Mouse (Mus musculus) MN1 (cell line): ENCODE measurements around the gene Cd81.

Experiments
- DNase-seq: peaks from one replicate; pipeline ENCODE4 v3.0.0-alpha.2; 2016; ENCODE audit warnings: low spot score

Cd81 gene

GRCm38 (mm10) chr7:143070506-143071070, 18.0 kb downstream of the Cd81 start:
- DNase-seq: no peak

GRCm38 (mm10) chr7:143072605-143073004, 20.1 kb downstream of the Cd81 start:
- DNase-seq: no peak

DNA sequence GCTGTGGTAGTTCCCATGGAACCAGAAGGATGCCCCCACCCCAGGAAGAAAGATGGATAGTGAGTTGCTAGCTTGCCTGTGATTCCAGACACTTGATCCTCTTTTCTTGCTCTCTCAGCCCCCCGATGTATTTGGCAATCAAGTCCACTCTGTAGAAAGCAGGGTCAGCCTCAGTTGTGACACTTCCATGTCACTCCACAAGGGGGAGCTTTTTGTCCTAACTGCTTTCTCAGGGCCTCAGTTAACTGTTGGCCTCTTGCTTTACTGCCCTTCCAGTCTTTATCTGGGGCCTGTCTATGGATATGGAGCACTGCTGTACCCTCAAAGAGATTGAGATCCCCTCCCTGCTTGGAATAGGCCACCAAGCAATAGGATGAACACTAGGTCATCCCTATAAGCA, 20.5 kb downstream of the Cd81 start:
- no peak for DNase-seq

DNA sequence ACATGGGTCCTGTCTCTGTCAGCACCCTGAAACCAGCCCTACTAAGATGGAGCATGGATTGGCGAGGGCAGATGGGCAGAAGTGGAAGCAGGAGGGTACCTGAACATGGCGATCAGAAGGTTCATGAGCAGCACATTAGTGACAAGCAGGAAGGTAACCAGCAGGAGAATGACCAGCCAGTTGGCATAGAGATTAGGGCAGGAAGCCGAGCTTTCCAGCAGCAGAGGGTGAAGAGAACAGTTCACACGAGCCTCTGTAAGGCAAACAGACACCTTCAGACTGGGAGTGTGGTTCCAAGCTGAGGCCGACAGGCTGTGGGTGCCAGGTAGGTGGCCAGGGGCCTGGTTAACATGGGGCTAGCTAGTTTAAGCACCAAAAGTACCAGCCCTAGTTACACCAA, 22.9 kb downstream of the Cd81 start:
- DNase-seq: no peak

- DNase-seq: no peak
Measured at GRCm38 (mm10) chr7:143077351-143077750, 24.8 kb downstream of the Cd81 start.

- peak; percentile 23 for DNase-seq
Measured at GRCm38 (mm10) chr7:143082024-143082423, 29.5 kb downstream of the Cd81 start.

DNA sequence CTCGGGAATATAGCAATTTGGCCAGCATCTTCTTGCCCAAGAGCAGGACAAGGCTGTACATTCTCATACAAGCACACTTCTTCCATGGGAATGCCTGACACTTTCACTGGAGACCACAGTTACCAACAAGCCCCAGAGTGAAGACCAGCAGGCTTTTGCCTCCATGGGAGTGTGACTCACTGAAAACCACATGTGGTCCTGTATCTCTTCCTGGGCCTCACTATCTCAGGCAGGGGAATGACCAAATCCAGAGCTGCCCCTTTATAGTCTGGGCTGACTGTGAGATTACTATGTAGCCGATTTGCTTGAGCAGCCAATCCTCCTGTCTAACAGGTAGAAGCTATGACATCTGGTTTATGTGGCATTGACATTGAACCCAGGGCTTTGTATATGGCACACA, 31.2 kb downstream of the Cd81 start:
- no peak for DNase-seq

DNA sequence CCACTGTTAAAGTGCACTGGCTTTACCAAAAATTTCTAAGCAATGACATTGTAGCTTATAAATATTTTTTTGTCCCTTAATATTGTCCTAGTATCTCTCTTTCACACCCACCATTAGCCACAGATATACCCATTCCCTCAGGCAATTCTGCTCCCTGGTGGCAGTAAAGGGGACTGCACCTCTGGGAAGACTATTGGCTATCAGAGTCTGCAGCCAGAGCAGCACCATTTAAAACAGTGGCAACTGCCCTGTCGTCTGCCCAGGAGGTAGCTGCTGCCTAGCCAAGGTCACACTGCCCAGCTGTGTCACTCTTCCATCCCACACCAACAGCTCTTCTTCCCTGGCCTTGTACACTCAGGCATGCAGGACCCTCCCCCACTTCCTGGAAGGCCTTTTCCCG, 33.8 kb downstream of the Cd81 start:
- peak; percentile 74 for DNase-seq

- DNase-seq: peak; percentile 82
Measured at GRCm38 (mm10) chr7:143087070-143087579, 34.6 kb downstream of the Cd81 start.

DNA sequence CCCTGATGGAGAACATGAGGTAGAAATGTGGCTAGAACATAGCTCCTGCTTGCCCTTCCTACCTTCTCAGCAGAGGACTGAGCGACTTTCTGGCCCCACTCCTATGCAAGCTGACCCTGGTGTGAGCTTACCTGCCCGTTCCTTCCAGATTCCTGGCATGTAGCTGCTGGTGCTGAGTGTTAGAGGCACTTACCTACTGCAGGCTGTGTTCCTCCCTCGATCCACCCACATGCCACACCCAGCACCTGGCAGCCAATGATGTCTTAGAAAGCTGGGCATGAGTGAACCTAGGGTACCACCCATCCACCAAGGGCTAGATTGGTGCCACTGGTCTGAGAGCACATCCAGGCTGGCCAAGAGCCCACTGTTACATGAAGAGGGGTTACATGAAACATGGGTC, 41.3 kb downstream of the Cd81 start:
- DNase-seq: no peak

DNA sequence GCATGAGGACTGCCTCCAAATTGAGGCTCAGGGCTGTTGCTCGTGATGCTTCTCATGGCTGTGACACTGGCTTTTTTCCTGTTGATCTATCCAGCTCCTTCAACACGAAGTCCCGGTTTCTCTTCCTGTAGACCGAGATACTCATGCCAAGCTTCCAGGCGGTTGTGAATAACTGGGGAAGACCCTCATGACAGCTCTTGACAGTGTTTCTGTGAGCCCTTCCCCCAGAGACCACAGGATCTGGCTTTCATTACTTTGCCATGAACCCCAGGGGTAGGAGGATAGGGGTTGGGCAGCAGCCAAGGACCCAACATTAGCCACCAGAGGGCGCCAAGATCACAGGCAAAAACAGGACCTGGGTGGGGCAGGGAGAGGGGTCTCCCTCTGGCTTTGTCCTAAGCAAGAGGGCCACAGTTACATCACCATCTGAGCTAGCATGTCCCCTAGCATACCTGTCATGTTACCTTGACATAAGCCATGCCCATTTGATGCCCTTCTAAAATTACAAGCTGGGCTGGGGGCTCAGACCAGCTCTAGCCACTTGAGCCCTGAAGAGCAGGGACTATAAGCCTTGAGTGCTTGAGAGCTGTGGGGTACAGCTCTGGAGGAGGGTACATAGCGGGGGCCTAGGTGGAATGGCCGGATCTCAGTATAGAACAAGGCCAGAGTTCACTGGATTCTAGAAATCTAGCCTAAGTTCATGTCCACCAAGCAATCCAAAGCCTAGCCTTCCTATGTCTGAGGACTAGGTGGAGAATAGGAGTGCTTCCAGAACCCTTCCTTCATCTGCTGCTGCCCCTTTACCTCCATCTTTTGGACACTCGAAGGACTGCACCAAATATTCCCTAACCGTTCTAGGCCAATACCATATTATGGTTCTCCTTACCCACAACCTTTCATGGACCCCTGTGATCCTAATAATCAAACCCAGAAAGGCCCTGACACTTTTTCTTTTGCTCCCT, 42.3 kb downstream of the Cd81 start, which contains the start of gene Trpm5:
Gene Trpm5, minus strand, starts transcription at position 51 of the 962 bp plus-strand sequence.
- peak; percentile 61 for DNase-seq

DNA sequence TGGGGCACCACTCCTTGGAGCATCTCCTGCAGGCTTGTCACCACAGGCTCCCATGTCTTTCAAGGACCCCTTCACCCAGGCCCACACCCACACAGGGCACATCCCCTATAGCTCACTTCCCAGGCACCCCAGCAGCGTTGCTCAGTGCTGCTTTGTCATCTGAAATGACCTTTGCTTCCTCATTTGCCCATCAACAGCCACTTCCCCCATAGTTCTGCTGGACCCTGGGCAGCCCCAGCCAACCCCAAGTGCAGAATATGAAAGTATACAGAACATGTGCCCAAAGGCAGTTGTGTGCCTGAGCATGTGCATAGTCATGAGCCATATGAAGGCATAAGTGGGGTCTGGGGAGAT, 43.0 kb downstream of the Cd81 start:
- DNase-seq: no peak

DNA sequence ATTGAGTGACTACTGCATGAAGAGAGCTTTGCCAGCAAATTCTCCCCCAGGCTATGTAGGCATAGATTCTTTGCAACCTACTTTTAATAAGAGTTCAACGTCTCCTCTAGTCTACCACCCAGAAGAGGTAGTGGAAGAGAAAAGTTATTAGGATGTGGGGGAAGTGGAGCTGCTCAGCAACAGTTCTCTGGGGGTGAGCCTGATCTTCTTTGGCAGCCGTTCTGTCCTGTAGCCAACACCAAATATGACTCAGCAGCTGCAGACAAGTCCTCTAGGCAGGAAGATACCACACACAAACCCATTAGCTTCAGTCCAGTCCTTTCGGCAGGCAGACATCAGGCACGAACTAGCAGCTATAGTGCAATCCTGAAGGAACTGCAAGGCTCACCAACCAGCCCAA, 48.2 kb downstream of the Cd81 start:
- DNase-seq: no peak

DNA sequence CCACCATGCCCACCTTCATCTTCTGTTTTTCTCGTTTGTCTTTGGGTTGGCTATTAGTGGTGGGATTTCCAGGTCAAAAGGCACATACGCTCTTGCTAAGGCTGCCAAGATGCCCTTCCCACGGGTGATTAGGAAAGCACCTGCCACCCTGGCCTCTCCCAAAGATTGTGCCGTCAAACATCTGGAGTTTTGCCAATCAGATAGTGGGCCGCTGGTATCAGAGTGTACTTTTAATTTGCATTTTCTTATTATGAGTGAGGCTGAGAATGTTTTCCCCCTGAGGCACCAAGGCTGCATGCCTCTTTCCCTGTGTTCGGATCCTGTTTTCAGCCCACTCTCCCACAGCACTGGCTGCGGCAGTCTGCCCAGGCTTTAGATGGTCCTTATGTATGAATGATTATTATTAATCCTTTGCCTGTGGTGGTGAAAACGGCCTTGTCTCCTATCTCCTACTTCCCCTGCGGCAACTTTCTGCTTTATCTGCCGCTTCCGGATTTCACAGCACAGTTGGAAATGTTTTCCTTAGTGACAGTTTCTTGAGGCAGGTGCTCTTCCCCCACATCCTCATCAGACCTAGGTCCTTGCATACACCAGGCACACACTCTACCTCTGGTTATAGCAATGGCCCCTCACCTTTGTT, 52.8 kb downstream of the Cd81 start:
- DNase-seq: no peak

GRCm38 (mm10) chr7:143106062-143106461, 53.5 kb downstream of the Cd81 start, which contains the start of gene Kcnq1:
Gene Kcnq1, plus strand, starts transcription at chr7:143106362.
- no peak for DNase-seq

- no peak for DNase-seq
Measured at GRCm38 (mm10) chr7:143106672-143107465, 54.3 kb downstream of the Cd81 start.

DNA sequence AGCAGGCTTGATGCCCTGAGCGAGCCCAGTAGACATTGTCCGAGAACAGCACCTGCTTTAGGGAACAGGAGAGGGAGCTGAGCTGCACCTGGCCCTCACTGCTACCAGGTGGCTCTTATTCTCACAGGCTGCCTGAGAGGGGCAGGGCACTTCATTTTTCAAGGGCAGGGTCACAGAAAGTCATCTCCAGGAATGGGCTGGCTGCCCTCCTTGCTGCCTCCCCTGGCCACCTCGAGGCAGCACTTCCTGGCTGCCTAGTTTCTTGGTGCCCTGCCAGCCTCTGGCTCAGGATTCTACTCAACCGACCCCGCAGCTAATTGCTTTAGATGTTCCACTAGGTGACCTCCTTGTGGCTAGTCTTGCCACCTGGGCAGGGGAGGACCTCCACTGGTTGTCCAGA, 55.7 kb downstream of the Cd81 start:
- DNase-seq: no peak

GRCm38 (mm10) chr7:143108996-143109660, 56.6 kb downstream of the Cd81 start:
- DNase-seq: no peak

- DNase-seq: no peak
Measured at GRCm38 (mm10) chr7:143109696-143110095, 57.2 kb downstream of the Cd81 start.

DNA sequence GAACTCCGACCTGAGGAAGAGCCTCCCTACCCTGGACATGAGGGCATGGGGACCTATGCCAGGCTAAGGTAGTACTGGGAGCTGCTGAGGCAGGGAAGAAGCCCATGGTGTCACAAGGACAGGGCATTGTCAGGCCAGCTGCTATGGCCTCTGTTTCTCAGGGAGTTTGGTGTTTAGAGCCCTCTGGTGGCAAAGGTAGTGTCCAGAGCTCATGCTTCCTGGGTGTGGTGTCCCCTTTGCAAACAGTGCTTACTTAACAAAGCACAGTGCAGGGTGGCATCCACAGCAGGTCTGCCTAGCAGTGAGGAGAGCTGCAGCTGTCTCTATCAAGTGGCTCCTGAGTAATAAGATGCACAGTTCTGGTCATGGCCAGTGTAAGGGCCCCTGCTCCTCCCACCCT, 58.3 kb downstream of the Cd81 start:
- DNase-seq: no peak

- DNase-seq: no peak
Measured at GRCm38 (mm10) chr7:143111719-143112118, 59.2 kb downstream of the Cd81 start.
